Mouse (Mus musculus): ENCODE measurements around the gene Rnf126.

Rnf126 gene

DNA sequence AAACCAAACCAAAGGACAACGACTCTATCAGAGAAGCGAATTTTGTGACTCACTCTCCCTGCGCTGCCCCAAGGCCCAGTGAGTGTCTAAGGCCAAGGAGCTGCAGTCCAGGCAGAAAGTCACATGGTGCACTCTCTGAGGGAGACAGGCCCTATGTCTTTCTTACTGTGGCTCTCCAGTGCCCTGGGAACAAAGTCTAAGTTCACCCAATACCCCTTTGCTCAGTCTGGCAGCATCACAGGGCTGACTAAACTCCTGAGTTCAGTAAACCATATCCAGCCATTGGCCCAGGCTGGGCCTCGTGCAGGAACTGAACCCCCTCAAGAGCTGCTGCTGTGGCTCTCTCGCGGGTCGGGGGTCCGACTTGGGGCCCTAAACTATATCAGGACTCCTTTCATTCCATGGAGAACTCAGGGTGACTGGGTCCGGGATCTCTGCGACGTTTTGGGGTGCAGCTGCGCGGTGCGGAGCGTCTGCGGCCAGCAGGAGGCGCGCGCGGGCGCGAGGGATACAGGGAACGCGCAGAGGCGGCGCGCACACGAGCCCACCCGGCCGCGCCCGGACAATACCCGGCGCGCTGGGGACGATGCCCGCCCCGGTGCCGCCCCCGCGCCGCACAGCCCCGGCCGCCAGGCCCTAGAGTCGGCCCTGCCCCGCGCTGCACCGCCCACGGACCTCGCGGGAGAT, 26.4 kb upstream of the Rnf126 start, which contains the start of gene Palm:
Gene Palm (plus strand): TSS at position 522 of the 687 bp plus-strand sequence.
- DNase-seq (ENCODE audit: extremely low read depth, low read depth, low spot score): no peak

DNA sequence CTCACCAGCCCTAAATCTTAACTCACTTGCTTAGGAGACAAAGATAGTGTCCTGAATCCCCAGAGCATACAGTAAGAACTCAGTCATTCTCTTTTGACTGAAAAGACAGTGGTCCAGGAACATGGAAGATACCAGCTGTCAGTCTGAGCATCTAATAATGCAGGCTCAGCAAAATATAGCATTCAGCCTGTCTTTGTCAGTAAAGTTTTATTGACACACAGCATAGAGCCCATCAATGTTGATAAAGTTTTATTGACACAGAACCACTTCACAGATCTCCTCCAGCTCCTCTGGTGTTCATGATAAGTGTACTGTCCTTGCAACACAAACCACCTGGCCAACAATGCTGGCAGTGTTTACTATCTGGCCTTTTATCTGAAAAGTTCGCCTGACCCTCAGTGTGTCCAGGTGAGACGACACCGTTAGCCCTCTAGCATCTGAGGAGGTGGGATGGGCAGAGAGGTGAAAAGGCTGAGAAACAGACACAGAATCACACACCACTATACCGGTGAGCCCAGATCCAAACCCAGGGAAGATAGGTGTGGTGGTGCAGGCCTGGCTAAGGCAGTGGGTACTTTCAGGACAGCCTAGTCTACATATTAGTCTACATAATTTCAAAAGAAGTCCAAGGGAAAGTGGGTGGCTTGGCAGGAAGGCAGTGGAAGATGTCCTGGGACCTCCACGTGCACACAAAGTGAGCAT, 25.7 kb upstream of the Rnf126 start:
- DNase-seq (ENCODE audit: extremely low read depth, low read depth, low spot score): no peak

DNA sequence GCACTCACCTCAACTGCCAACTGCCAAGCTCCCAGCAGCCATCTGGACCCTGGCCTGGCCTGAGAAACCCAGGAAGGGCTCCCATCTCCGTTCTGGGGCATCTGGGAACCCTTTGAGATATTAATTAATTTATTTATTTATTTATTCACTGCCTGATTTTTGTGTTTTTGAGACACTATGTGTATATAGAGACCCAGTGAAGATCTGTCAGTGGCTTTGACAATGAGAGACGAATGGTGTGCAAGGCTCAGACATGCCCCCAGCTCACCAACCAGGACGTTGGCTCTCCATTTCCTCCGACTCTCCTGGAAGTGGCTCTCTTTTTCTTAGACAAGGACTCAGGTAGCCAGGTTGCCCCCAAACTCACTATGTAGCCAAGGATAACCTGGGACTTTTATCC, 24.1 kb upstream of the Rnf126 start, which contains the start of gene Prss57:
Gene Prss57 (minus strand): TSS at position 101 of the 400 bp plus-strand sequence.
- no peak for DNase-seq (ENCODE audit: extremely low read depth, low read depth, low spot score)

DNA sequence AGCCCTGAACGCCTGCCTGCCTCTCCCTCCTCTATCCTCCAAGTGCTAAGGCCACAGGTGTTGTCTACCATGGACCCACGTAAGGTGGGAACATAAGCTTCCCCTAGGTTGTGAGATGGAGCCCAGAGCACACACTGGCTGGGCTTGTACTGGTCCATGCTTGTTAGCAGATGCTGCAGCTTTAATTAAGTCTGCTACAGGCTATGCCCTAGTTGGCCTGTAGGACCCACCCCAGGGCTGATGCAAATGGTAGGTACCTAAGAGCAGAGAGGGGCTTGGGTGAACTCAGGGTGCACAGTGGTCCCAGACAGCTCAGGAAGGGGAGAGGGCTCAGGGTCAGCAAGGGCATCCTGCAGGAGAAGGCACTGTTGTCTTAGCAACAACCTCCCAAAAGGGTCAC, 22.8 kb upstream of the Rnf126 start:
- DNase-seq (ENCODE audit: extremely low read depth, low read depth, low spot score): no peak

DNA sequence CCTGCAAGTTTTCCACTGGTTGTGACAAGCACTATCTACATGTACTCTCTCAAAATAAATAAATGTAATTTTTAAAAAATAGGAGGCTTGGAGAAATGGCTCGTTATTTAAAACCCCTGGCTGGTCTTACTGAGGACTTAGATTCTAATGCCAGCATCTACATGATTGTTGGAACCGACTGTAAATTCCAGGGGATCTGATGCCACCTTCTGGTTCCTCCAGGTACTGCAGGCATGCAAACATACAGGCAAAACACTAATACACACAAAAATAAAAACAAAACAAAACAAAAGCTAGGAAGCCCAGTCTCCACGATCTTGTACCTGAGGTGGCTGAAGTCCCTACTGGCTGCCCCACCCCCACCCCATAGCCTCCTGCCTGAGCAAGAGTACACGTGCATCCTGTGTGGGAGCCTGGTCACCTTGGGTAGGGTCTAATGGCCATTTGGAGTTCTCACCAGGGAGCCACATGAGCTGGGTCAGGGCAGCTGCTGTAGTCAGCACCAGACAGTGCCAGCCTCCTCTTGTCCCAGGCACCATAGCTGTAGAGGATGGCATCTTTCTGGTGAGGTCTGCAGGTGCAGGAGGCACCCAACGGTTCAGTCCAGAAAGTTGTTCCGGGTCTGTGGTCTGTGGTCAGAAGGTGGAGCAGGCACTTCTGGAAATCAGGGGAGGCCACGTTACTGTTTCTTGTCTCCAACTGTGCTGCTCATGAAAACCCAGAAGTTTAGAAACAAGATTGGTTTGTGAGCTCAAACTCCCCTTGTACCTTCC, 21.8 kb upstream of the Rnf126 start:
- DNase-seq (ENCODE audit: extremely low read depth, low read depth, low spot score): no peak

DNA sequence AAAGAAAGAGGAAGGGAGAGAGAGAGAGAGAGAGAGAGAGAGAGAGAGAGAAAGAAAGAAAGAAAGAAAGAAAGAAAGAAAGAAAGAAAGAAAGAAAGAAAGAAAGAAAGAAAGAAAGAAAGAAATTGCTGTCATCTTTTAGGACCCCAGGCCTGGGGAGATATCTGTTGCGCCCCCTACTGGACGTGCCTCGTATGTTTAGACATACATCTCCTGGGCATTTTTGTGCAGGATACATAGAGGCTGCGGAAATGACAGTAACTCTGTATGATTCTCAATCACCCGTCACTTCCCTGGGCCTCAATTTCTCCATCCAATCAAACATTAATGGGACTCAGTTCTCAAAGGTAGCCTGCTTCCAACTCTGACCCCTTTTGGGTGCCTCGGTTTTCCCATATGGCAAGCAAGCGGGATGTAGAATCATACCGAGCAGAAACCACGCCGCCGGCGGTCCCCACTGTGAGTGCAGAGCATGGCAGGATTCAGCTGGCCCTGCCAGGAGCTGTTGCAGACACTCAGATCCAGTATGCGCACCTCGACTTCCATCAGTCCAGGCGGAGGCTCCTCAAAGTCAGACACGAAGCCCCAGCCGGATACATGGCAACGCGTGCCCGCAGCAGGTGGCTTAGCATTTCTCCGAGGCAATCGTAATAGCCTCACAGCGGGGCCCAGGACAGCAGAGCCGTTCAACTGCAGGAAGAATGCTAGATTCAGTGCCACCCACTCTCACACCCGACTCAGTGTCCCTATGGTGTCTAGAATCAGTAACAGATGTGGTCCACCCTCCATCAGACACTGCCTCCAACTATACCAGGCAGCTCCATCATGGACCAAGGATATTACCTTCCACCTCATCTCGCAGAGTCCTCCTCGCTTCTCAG, 17.4 kb upstream of the Rnf126 start:
- DNase-seq (ENCODE audit: extremely low read depth, low read depth, low spot score): no peak

DNA sequence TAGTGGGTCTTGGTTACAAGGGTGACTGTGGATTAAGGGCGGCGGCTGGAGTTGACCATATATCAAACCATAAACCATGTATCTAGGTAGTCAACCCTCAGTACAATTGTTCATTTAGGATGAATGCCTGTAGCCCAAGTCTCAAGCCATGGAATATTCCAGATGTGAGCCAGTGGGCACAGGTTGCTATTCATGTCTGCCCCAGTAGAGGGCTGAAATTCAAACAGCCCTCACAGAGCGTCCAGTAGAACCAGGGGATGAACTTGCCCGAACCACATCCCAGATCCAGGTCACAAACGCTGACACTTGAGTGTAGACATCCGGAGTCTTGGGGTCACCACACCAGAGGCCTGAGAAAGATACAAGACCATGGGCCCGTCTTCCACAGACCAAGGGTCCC, 16.3 kb upstream of the Rnf126 start:
- no peak for DNase-seq (ENCODE audit: extremely low read depth, low read depth, low spot score)

DNA sequence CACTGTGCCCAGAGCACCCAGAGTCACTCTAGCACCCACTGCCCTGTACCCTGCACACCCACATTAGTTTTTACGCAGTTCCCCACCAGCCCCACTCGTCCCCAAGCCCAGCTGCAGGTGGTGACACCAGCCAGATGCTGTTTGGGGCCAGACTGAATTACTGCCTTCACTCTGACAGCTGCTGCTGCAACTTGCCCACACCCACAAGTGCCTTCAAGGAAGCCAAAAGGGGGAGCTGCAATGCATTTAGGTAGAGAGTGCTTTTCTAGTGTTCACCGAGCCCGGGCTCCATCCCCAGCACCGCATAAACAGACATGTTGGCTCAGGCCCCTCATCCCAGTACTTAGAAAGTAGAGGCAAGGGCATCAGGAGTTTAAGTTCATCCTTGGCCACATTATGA, 15.2 kb upstream of the Rnf126 start:
- DNase-seq (ENCODE audit: extremely low read depth, low read depth, low spot score): no peak

DNA sequence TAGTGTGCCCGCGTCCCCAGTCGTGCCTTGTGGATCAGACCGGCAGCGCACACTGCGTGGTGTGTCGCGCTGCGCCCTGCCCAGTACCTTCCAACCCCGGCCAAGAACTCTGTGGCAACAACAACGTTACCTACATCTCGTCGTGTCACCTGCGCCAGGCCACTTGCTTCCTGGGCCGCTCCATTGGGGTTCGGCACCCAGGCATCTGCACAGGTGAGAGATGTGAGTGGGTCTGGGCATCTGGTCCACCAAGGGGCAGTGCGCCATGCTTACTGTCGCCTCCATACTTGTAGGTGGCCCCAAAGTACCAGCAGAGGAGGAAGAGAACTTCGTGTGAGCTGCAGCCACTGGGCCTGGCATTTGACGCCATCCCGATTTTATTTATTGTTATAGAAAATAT, 14.4 kb upstream of the Rnf126 start:
- DNase-seq (ENCODE audit: extremely low read depth, low read depth, low spot score): no peak

DNA sequence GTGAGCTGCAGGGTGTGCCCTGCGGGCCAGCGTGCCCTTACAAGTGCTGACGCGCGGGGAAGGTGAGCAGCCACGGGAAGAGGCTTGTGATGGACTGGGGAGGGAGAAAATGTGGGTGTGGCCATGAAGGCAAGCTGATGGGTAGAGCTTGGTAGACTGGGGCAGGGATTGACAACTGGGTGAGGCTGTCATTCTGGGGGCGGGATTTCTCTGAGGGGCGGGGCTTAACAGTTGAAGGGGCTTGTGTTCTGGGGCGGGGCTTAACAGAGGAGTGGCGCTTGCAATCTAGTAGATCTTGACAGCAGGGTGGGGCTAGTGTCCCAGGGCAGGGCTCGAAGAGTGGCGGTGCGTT, 13.9 kb upstream of the Rnf126 start:
- no peak for DNase-seq (ENCODE audit: extremely low read depth, low read depth, low spot score)

DNA sequence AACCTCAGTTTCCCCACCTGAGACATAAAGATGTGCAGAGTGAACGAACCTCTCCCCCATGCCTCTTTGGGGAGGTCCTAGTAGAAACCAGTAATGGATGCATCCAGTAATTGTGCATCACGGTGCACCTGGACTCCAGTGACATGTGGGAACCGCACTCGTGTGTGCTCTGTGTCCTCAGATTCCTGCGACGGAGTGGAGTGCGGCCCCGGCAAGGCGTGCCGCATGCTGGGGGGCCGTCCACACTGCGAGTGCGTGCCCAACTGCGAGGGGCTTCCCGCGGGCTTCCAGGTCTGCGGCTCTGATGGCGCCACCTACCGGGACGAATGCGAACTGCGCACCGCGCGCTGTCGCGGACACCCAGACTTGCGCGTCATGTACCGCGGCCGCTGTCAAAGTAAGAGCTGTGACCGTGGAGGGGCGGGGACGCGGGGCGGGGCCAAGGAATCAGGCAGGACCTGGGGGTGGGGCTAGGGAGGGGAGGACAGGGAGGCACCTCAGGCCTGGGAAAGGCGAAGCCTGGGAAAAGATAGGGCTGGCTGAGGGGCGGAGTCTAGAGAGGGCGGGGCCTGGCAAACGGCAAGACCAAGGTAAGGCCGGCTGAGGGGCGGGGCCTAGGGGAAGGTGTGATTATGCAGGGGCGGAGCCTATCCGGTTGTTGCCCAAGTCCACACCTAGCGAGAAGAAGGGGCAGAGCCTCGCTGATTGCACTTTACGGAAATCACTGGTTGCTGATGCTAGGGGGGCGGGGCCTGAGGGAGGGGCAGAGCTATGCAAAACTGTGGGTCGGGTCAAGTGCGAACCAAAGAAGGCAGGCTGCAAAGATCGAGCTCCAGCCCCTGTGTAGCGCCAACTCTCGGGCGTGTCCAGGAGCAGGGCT, 13.3 kb upstream of the Rnf126 start:
- peak; percentile 93 for DNase-seq (ENCODE audit: extremely low read depth, low read depth, low spot score)

DNA sequence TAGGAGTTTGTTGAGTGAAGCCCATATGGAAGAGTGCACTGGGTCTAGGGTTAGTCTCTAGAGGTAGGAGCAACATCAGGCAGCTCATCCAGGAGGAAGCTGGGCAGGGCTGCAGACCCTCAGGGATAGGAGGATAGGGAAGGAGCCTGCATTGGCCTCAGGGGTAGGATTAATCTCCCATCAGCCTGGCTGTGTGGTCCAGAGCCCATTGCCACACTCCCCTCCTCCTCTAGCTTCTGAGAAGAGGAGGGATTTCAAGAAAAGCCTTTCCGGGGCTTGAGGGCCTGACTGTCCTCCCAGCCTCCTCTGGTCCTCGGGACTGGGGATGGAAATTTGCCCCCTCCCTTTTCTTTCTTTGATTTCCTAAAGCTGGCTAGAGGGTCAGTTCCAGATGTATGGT, 12.4 kb upstream of the Rnf126 start:
- no peak for DNase-seq (ENCODE audit: extremely low read depth, low read depth, low spot score)

DNA sequence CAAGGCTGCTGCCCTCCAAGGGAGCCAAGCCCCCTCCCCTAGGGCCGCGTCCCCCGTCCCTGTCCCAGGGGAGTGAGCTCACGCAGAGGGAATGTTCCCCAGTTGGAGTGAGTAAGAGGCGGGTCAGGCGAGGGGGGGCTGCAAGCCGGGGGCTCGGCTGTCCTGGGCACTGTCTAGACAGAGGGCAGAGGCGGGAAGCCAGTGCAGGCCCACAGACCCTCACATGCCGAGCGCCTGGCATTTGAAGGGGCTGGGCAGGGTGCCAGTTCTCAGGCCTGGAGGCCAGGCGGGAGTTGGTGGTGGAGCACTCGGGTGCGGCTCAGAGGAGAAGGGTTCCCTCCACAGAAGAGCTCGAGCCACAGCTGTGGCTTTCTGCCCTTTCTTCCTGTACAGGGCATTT, 11.3 kb upstream of the Rnf126 start:
- no peak for DNase-seq (ENCODE audit: extremely low read depth, low read depth, low spot score)

DNA sequence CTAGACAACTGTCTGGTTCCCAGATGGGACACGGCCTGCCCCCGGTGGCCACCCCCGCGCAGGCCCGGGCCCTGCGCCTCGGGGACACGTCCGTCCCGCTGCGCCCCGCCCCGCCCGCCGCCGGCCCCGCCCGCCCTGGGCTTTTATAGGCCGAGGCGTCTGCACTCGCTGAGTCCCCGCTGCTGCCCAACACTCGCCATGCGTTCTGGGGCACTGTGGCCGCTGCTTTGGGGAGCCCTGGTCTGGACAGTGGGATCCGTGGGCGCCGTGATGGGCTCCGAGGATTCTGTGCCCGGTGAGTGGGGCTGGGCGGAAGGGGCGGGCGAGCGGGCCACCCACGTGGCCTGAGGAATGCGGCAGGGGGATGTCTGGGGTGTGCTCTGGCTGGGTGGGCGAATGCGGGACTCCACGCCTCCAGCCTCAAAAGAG, 10.4 kb upstream of the Rnf126 start, which contains the start of gene Fstl3:
Gene Fstl3 (plus strand): TSS at position 170 of the 429 bp plus-strand sequence.
- DNase-seq (ENCODE audit: extremely low read depth, low read depth, low spot score): no peak

DNA sequence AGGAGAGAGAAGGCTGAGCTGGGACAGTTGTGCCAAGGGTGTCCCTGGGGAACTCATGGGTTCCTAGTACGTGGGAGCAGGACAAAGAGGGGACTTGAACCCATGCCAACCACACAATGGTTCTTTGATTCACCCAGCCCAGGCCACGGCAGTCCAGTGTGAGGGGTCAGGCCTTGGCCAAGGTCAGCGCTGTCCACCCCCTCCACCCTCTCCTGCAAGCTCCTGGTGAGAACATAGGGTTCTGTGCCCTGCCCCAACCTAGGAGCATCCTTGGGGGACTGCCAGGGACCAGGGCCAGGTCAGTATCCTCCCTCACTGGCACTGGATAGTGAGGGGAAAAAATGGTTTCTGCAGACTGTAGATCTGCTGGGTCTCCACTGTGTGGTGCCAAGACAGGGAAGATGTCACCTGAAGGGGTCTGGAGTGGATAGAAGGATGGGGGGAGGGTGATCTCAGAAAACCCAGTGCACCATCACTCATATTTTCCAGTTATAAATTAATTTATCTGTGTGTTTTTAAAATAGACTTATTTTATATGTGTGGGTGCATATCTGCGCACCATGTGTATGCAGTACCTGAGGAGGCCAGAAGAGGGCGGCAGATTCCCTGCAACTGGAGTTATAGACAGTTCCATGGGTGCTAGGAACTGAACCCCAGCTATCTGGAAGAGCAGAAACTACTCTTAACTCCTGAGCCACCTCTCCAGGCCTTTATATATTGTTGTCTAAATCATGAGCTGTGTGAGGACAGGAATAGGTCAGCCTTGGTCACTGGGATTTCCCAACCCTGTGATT, 7.9 kb upstream of the Rnf126 start:
- no peak for DNase-seq (ENCODE audit: extremely low read depth, low read depth, low spot score)

DNA sequence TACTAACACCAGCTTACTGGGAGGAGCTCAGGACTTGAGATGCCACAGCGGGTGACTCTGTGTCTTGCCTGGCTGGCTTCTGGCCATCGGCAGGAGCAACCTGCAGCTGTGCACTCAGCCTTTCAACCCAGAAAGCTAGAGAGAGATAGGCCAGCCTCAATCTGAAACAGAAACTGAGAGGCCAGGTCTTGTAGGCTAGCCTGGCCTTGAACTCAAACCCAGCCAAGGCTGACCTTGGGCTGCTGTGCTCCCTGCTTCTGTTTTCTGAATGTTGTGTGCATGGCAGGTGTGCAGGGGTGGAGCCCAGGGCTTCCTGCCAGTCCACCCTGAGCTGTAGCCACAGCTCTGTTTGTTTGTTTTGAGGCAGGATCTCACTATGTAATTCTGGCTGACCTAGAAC, 6.5 kb upstream of the Rnf126 start:
- no peak for DNase-seq (ENCODE audit: extremely low read depth, low read depth, low spot score)

DNA sequence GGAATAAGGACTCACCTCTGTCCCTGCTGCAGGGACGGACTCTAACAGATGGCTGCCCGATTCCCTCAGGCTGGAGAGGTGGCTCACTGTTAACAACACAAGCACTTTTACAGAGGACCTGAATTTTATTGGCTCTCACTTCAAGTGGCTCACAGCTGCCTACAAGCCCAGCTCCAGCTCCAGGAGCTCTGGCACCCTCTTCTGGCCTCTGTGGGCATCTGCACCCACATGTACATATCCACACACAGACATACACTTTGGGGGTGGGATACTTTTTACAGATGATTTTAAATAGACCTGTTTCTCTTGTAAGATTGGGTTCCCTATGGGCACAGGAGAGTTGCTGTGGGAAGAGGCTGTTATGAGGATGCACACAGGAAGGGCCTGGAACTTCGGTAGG, 5.6 kb upstream of the Rnf126 start:
- DNase-seq (ENCODE audit: extremely low read depth, low read depth, low spot score): no peak

DNA sequence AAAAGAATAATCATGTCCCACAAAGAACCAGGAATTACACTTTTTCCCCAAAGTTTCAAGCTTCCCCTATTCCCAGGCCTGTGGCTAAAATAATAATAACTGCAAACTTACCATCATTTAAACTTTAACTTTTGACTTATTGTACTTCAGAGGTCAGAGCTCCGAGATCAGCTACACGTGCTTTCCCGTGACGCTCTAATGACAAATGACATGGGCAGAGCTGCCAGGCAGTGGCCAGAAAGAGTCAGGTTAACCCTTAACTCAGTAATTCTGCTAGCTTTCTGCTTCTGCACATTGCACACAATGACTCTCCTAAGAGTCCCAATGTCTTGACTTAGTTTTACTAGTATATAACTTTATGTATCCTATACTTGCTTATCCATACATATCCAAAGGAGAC, 2.6 kb upstream of the Rnf126 start:
- no peak for DNase-seq (ENCODE audit: extremely low read depth, low read depth, low spot score)

DNA sequence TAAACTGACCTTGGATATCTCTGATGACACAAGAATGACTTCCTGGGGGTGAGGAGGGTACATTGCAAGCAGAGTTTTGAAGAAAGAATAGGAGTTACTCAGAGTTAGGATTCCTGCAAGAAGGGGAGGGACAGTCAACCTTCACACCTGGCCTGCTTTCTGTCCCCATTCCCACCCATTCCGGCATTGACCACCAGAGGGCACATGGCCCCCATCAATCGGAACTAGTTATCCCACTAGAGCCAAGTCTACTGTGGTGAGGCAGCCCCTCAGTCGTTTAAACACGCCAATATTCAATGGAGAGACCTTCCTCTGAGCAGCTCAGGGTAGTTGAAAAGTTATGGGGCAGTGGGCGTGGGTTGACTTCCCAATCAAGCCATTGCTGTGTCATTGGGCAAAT, 1.6 kb upstream of the Rnf126 start:
- DNase-seq (ENCODE audit: extremely low read depth, low read depth, low spot score): no peak

Data from fat pad, adult 2 months (tissue).